Mouse (Mus musculus) left cerebral cortex, postnatal 4 days (tissue): ENCODE results near the gene Taf7l. TPM values are rescaled to one million over a fixed set of nuclear protein-coding genes. Genes with fewer than 3 reads are reported as not detected.

Experiments used
- DNase-seq: peaks from one replicate; pipeline ENCODE4 v3.0.0-alpha.2; 2022
- intact Hi-C: fragments of 180-260 bp; cut with DNase I; formaldehyde crosslinking; loops from one replicate; pipeline ENCODE4 v1.15.1; 2025
- total RNA-seq, 2 experiments: library from RNA; stranded (reverse); gene quantifications; 2 replicates each; pipeline ENCODE4 v1.2.3; 2021

Gene Taf7l
- total RNA-seq: not detected

DNA sequence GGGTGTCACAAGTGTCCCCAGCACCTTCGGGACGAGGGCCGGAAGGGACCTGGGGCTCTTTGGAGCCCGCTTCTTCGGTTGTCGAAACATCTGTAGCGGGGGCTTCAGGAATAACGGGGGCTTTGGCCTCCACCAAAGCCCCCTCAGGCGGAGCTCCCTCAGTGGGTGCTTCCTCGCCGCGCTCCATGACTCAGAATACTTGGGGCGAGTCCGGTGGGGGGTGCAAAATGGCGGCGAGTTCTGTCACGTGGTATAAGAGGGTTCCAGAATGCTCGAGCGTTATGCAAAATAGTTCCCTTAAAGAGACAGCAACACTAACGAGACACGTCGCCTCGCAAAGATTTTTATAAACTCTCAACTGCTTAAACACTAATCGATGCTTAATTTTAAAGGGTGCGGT, at the start of gene Taf7l:
TSS of gene Taf7l (minus strand) at position 201 of the 400 bp plus-strand sequence.
- intact Hi-C loops: no loop called here
- no peak for DNase-seq

DNA sequence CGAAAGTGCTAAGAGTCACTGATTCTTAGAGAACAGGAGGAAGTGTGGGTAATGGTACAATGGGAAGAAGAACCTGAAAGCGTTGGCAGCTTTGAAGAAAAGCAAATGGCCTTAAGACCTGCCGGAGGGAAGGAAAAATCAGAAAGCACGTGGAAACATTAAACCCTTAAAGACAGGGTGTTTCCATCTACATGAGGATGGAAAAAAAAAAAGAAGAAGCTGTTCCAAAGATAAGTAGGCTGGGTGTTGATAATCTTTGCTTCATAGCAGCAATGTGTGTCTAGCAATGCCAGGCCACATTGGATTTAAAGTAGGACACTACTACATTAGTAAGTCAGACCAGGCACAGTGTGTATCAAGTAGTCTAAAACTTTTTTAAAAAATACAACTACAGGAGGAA, 49.0 kb upstream of the Taf7l start:
- DNase-seq: no peak
- intact Hi-C loops: no loop called here

DNA sequence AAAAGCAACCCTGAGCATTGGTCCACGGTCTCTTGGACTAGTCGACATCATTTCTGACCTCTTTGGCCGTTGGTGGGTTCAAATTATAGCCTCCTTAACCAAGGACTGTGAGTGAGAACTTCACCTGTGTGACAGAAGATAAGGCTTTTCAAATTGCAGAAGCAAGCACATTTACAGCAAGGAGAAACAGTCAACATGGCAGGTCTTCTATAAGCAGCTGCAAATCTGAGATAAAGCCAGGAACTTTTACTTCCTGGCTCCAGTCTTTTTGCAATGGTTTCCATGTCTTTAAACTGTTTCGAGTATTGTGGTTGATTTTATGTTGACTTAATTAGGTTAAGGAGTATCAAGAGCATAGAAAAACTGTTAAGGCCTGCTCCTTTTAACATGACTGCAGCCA, 47.5 kb upstream of the Taf7l start:
- intact Hi-C loops: no loop called here

DNA sequence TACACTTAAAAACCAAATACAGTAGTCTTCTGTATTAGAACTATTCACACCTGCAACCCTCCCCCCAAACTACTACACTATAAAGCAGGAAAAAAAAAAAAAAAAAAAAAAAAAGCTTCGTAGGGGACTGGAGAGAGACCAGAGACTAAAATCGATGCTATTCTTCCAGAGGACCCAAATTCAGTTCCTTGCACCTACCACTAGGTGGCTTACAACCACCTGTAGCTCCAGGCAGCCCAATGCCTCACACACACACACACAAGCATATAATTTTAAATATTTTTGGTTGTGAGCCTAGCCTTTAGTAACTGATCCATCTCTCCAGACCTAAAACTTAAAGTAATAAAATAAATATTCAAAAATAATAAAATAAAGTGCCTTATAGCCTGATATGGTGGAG, 33.2 kb upstream of the Taf7l start:
- no peak for DNase-seq
- intact Hi-C loops: no loop called here

More for the DNA sequence above, 47.5 kb upstream of the Taf7l start:
- DNase-seq: no peak

DNA sequence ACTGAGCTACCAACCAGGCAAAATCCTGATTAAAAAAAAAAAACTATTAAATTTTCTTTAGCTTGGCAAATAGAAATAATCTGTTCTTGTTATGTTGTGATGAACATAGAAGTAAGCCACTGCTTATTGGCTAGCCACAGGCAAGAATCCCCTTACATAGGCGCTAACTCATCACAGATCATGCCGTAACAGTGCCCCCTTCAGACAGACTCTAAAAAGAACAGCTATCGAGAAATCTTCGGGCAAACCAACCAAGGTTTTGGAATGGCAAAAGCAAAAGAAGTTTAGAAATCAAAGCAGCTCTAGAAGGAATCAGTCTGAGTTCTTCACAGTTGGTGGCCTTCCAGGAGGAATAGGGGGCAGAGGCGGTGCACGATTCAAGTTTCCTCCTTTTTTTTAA, 31.7 kb upstream of the Taf7l start:
- no peak for DNase-seq
- intact Hi-C loops: no loop called here

DNA sequence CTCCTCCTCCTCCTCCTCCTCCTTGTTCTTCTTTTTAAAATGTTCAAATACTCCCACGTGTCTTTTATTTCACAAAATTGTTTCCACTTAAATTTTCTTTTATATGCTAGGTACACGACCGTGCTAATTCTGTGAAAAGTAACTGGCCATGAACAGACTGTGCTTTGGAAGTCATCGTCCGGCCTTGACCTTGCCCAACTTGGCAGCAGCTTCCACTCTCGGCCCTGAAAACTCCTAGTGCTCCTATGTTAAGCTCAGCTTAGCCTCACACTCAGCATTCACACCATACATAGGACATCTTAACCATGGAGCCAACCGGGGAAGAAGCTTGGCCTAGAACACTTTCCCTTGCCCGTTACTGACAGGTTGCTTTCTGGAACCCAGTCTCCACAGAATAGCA, 24.4 kb upstream of the Taf7l start:
- DNase-seq: no peak
- intact Hi-C loops: no loop called here

DNA sequence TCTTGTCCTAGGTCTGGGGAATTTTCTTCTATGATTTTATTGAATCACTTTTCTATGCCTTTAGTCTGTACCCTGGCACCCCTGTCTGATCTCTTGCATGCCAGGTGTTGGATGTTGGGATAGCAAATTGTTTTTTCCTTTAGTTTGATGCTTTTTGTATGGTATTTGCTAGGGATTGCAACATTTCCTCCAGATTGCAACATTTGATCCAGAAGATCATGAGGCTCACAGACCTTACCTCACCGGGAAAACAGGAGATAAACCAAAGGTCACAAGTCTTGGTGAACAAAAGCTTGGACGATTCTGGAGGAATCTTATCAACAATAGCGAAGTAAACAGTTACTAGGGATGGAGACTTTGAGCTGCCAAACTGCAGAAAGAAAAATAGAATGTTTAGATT, 5.4 kb upstream of the Taf7l start:
- intact Hi-C loops: no loop called here
- DNase-seq: no peak

DNA sequence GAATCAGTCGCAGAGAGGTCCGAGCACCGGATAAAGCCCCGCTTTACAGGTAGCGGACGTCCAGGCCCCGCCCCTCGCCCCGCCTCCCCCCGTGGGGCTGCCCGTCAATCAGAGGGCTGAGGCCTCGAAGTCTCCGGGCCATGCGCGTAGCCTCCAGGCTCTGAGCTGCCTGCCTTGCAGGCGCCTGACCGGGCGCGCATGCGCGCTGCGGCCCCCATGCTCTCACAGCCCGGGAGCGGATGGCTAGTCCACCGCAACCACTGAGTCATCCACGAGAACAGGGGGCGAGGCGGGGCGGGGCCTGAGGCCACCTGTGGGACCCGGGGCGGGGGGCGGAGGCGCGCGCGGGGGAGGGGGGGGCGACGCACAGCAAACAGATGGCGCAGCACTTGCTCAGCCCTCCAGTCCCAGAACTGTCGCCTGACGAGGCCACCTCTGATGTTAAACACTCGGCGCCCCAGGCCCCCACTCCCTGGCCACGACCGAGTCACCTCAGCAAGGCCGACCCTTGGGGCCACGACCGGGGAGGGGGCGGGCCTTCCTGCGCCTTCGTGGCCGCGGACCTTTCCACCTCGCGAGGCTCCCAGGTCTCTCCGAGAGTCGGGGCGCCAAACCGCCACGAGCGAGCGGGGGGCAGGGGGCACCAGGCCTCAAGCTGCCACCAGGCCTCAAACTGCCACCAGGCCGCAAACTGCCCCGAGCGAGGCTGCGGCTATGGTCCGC, 1.1 kb downstream of the Taf7l start:
- intact Hi-C loops: no loop called here
- DNase-seq: peak; percentile 6

DNA sequence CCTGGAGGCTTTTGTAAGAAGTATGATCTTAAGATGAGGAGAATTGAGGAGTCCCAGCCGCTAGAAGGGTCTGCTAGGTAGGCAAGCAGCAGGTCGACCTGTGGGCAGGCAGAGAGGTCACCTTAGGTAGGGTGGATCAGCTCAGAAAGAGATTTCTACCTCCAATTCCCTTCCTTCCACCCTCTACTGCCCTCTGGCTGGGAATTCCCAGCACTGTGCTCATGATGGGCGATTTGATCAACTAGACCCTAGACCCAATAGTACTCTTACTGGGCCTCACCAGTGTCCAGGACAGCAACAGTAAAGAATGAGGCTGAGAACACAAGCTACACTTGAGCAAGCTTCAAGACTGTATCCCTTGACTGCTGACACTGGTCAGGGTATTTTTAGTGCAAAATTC, 49.0 kb downstream of the Taf7l start:
- intact Hi-C loops: no loop called here
- no peak for DNase-seq

DNA sequence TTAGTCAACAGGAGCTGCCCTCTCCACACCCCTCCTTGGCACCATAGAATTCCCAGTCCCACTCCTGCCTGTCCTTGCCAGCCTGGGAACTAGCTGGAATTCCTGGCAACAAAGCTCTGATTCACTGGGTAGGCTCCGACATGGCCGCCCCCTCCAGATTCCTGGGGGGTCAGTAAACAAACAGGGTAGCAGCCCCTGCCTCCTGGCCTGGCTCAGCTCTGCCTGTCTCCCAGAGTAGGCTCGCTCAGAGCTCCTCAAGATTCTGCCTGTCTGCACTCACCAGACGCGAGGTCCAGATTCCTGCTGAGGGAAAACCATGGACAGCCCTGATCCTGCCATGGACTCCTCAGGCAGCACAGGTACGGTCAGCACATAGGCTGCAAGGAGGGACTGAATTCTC, 49.5 kb downstream of the Taf7l start:
- intact Hi-C loops: no loop called here
- DNase-seq: peak; percentile 6

DNA sequence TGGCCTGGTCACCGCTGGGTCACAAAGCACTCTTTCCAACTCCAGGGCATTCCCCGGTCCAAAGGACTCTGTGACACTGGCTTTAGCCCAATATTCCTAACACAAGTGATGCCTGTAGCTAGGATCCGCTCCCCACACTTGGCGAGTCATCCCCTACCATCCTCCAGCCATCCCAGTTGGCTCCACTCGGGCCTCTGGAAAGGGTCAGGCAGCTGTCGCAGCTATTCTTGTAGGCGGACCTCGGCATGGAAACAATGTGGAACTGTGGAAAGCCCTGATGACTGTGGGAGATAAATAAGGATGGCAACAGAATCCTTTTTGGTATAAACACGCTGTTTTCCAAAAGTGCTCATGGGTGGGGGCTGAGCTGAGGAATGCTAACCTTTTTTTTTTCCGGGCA, 50.5 kb downstream of the Taf7l start:
- intact Hi-C loops: no loop called here
- peak; percentile 8 for DNase-seq

DNA sequence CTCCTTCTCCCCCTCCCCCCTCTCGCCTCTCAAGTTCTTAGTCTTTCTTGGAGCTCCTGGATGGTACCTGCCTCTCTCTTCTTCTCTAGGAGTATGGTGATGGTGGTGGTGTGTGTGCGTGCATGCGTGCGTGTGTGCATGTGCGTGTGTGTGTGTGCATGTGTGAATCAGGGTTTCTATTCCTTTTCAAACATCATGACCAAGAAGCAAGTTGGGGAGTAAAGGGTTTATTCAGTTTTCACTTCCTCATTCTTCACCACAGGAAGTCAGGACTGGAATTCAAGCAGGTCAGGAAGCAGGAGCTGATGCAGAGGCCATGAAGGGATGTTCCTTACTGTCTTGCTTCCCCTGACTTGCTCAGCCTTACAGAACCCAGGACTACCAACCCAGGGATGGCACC, 52.0 kb downstream of the Taf7l start:
- no peak for DNase-seq
- intact Hi-C loops: no loop called here

DNA sequence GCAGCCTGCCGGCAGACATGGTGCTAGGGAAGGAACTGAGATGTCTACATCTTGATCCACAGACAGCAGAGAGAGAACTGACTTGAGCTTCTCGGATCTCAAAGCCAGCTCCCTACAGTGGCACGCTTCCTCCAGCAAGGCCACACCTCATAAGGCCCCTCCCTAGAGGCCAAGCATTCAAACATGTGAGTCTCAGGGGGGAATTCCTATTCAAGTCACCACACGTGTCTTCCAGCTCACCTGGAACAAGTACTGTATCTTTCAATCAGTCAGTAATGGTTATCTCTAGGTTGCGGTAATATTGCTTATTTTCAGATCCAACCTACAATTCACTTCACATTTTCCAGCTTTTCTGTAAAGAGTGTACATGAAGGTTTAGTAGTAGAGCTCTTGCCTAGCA, 56.2 kb downstream of the Taf7l start:
- intact Hi-C loops: no loop called here
- DNase-seq: no peak

DNA sequence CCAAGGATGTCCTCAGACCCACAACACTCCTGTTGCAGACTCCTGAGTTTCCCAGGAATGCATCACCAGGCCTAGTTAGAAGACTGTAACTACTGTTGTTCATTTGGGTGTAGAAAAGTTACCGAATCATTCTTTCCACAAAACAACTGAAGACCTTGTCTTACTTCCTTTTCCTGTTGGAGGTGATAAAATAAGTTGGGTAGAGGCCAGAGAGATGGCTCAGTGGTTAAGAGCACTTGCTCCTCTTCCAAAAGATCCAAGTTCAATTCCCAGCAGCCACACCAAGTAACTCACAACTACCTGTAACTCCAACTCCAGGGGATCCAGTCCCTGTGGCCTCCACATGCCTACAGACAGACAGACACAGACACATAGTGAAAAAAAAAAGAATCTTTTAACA, 64.2 kb downstream of the Taf7l start:
- no peak for DNase-seq

More for the DNA sequence above, 64.2 kb downstream of the Taf7l start:
- intact Hi-C loops: no loop called here

Other genes starting within 250 kb of the Taf7l start
- 1 to 10 TPM; 2.5 to 4.1 TPM for gene Trmt2b, start 199.5 kb downstream of the Taf7l start, total RNA-seq
- gene Tmem35a, start 181.3 kb downstream of the Taf7l start, total RNA-seq: 100 to 1,000 TPM; 112 to 117 TPM
- 1 to 10 TPM; 2.0 to 2.4 TPM for gene Cenpi, start 168.4 kb downstream of the Taf7l start, total RNA-seq
- 10 to 100 TPM; 42.3 to 46.7 TPM for gene Drp2, start 71.9 kb downstream of the Taf7l start, total RNA-seq
- gene Timm8a1, start 65.4 kb upstream of the Taf7l start, total RNA-seq: 10 to 100 TPM; 17.4 to 22.7 TPM
- under 1 TPM; 0.40 to 0.89 TPM for gene Btk, start 107.1 kb upstream of the Taf7l start, total RNA-seq
- 100 to 1,000 TPM; 215 to 223 TPM for gene Rpl36a, start 109.2 kb upstream of the Taf7l start, total RNA-seq
- 1 to 10 TPM; 5.6 to 6.7 TPM for gene Gla, start 124.6 kb upstream of the Taf7l start, total RNA-seq
- 100 to 1,000 TPM; 111 to 112 TPM for gene Hnrnph2, start 124.7 kb upstream of the Taf7l start, total RNA-seq
- 10 to 100 TPM; 56.9 to 60.0 TPM for gene Armcx4, start 210.0 kb upstream of the Taf7l start, total RNA-seq
- 10 to 100 TPM; 55.2 to 61.3 TPM for gene Armcx1, start 241.5 kb upstream of the Taf7l start, total RNA-seq